Comparison of ENCODE assay signal across 19 mouse cellular contexts in the genomic region with DNA sequence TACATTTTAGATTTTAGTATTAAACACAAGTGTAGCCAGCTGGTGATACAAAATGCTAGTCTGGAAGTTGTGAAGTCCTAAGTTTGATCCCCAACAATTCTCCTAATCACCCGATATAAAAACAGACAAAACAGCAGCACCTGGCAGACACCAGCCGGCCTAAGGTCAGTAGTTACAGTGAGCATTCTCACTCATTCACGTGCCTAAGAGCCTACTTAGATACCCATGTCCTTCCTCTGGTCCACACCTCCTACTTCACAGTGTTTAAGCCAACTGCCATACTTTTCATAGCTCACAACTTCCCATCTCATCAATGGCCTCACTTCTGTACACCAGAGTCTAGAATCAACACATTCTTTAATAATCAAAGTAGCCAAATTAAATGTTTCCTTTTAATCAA. TPM values are rescaled to one million over a fixed set of nuclear protein-coding genes. Genes with fewer than 3 reads are reported as not detected.
DNase-seq lines count a peak whose midpoint lies in the region; ATAC-seq and TF ChIP-seq lines count a peak whose summit lies in the region.
"Had no signal": no experiment of that assay in that cellular context is flagged by ENCODE, and none has a peak within 500 bp of the region (broad histone marks: within the 10 kb centered on the region; RNA-seq: fewer than 3 reads in every experiment).

No protein-coding gene starts in this region.

- TF ChIP-seq CTCF in CH12.LX (conservative IDR thresholded peaks at IDR 0.05 in 1 of 2, IDR thresholded peaks at IDR 0.05 in 1 of 2; ENCODE audit: low read depth in 2 of 2, low read length in 2 of 2), result no peak
- TF ChIP-seq CTCF in forebrain, postnatal 0 days (IDR thresholded peaks at IDR 0.05; ENCODE audit: low read depth), result no peak

- H3K9ac ChIP-seq in CH12.LX (ENCODE audit: insufficient read depth, low read depth), result no peak overlapping the region
- H3K9ac ChIP-seq in forebrain, postnatal 0 days, result no peak overlapping the region

- no peaks in the 10 kb centered on the region for H3K27me3 ChIP-seq in CH12.LX (replicated peaks)
- no peaks in the 10 kb centered on the region for H3K27me3 ChIP-seq in forebrain, postnatal 0 days (ENCODE audit: insufficient read depth, low read length)
- H3K27me3 ChIP-seq: Patski had no signal

- TF ChIP-seq EP300 in CH12.LX (IDR thresholded peaks at IDR 0.05; ENCODE audit: low read length), result 0 out of 2 replicates have a peak, but pooled peaks have one; percentile 14

- in situ Hi-C loops in CH12.LX (cut with MboI; ENCODE audit: low pct_ligation_motif_present, low pct_unique_long_range_greater_than_20kb, low sequenced_read_pairs), result no loop called here

- H3K4me3 ChIP-seq in CH12.LX (replicated peaks in 1 of 3; ENCODE audit: low read depth in 2 of 3, low read length in 2 of 3, poor library complexity in 1 of 3), result peak overlapping the region in 1 of 3 experiments; percentile 15
- H3K4me3 ChIP-seq in forebrain, postnatal 0 days (ENCODE audit: low read depth, low read length), result no peak overlapping the region

- TF ChIP-seq RAD21 in CH12.LX (IDR thresholded peaks at IDR 0.05; ENCODE audit: low read depth, low read length), result no peak

- H3K36me3 ChIP-seq in CH12.LX (replicated peaks in 1 of 2; ENCODE audit: control insufficient read depth in 1 of 2, insufficient read depth in 1 of 2, low read length in 1 of 2), result peaks cover 5 to 25% of the 10 kb centered on the region in 2 experiments
- H3K36me3 ChIP-seq in forebrain, postnatal 0 days (ENCODE audit: insufficient read depth), result peaks cover 16% of the 10 kb centered on the region; the same call in 1 of the 2 replicates

- H3K4me2 ChIP-seq in CH12.LX (ENCODE audit: insufficient read depth, low read depth, poor library complexity, severe bottlenecking), result peak overlapping the region; percentile 98; the same call in 1 of the 2 replicates
- no peak overlapping the region for H3K4me2 ChIP-seq in forebrain, postnatal 0 days (ENCODE audit: low read depth)

- peaks cover 2 to 45% of the 10 kb centered on the region in 2 experiments for H3K4me1 ChIP-seq in CH12.LX (ENCODE audit: control insufficient read depth in 1 of 2, insufficient read depth in 2 of 2)
- no peaks in the 10 kb centered on the region for H3K4me1 ChIP-seq in forebrain, postnatal 0 days (ENCODE audit: insufficient read depth)

- H3K79me2 ChIP-seq in CH12.LX (replicated peaks; ENCODE audit: control insufficient read depth, extremely low read depth, insufficient read depth, poor library complexity, severe bottlenecking), result no peaks in the 10 kb centered on the region

- peak; percentile 9 for DNase-seq in CH12.LX (ENCODE audit: extremely low read depth)
- no peak for DNase-seq in forebrain, postnatal 0 days
- no peak for DNase-seq in kidney, postnatal 25 days
- DNase-seq: adrenal gland, adult 2 months; adrenal gland, adult 8-10 months; adrenal gland, postnatal 10 days; adrenal gland, postnatal 14 days; adrenal gland, postnatal 25 days; adrenal gland, postnatal 36 days; B cell, adult 2 months; cerebellum, adult 11 months; cerebellum, adult 11-12 months; cerebellum, adult 18-20 months; cerebellum, adult 2 months; cerebellum, adult 8-10 months had no signal

- WGBS in forebrain, postnatal 0 days, result 88% methylated on average over 3 of the region's 3 CpGs

- peak overlapping the region; percentile 82 for H3K27ac ChIP-seq in CH12.LX (ENCODE audit: insufficient read depth, low read depth)
- H3K27ac ChIP-seq in forebrain, postnatal 0 days (ENCODE audit: low read depth, low read length), result no peak overlapping the region

- H3K9me3 ChIP-seq in CH12.LX (replicated peaks; ENCODE audit: low read length), result no peaks in the 10 kb centered on the region
- no peaks in the 10 kb centered on the region for H3K9me3 ChIP-seq in forebrain, postnatal 0 days (ENCODE audit: low read length)
- H3K9me3 ChIP-seq: G1E had no signal

- dilution Hi-C loops in CH12.LX (cut with MboI; ENCODE audit: extremely low pct_ligation_motif_present, extremely low pct_unique_long_range_greater_than_20kb, low sequenced_read_pairs), result no loop called here

- no peak for TF ChIP-seq POLR2A in CH12.LX (IDR thresholded peaks at IDR 0.05; ENCODE audit: low read depth, low read length)

- ATAC-seq in CD4-positive, CD25-positive, alpha-beta regulatory T cell, adult 4 months, result peak; percentile 32
- no peak for ATAC-seq in forebrain, postnatal 0 days
- ATAC-seq: activated CD4-positive, CD25-positive, alpha-beta regulatory T cell, adult 4 months; Patski had no signal

TF ChIP-seq in CH12.LX, 34 proteins besides CTCF, POLR2A, EP300 and RAD21:
- TF ChIP-seq PAX5 (IDR thresholded peaks at IDR 0.05; ENCODE audit: low read length) (no peak), BHLHE40 (IDR thresholded peaks at IDR 0.05; ENCODE audit: low read depth, low read length) (peak; percentile 91), CHD1 (IDR thresholded peaks at IDR 0.05; ENCODE audit: low read depth, low read length) (0 out of 2 replicates have a peak, but pooled peaks have one; percentile 57)

RNA-seq across cellular contexts. Expression of a gene that starts 59.6 kb away (rescaled TPM):
- 10 to 100 TPM; 11.3 to 14.3 TPM for polyA plus RNA-seq in CD4-positive, CD25-positive, alpha-beta regulatory T cell, adult 4 months (2017; shearing (Covaris generic))
- 64.2 and 70.8 TPM in 2 replicates for total RNA-seq in CH12.LX (2012; rRNA removed)
- total RNA-seq in CH12.LX (2014; rRNA removed), result 144 and 161 TPM in 2 replicates
- 96.0 and 96.2 TPM in 2 replicates for polyA plus RNA-seq in CH12.LX (2012; ENCODE audit: insufficient read length, low read depth)
- total RNA-seq in forebrain, postnatal 0 days (2014; rRNA removed), result 70.6 and 77.5 TPM in 2 replicates
- polyA plus RNA-seq in forebrain, postnatal 0 days (2015; fragmentation: Nextera tagmentation; extraction: Ambion mirVana), result 35.1 and 41.4 TPM in 2 replicates
